In the genomic region with DNA sequence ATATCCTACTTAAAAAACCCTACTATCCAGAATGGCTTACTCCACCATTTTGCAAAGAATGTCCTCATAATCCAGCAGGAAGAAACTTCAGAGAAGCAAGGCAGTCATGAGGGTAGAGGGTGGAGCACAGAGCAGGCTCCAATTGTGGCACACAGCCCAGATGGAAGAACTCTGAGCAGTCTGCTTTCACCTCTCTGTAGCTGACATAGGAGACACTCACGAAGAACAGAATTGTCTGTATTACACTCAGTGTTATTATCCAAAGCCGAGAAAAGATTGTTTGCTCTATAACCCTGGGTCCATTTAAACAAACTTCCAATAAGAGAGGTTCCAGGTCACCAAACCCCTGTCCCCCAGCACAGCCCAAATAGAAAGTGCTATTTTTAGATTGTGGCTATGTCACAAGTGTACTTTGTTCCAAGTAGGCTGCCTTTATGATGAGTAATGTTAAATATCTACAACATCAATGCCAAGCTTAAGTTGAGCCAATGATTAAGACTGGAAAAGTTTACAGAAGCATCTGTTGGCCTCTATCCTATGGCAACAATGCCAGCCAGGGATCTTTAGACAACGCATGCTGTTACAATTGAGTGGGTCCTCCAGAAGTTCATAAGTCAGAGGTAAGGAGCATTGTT, we compare ENCODE assay signal across 10 mouse cellular contexts. TPM values are rescaled to one million over a fixed set of nuclear protein-coding genes. Genes with fewer than 3 reads are reported as not detected.
DNase-seq lines count a peak whose midpoint lies in the region; ATAC-seq and TF ChIP-seq lines count a peak whose summit lies in the region.
"Had no signal": no experiment of that assay in that cellular context is flagged by ENCODE, and none has a peak within 500 bp of the region (broad histone marks: within the 10 kb centered on the region; RNA-seq: fewer than 3 reads in every experiment).

No protein-coding gene starts in this region.

- no peak for ATAC-seq in heart, embryonic 12.5 days (ENCODE audit: insufficient number of reproducible peaks, low FRiP score)
- ATAC-seq: forebrain, postnatal 0 days had no signal

- H3ac ChIP-seq in C2C12 (ENCODE audit: control insufficient read depth, insufficient read length, low read depth), result no peak overlapping the region

- H3K9me3 ChIP-seq in heart, embryonic 12.5 days (replicated peaks), result 0 out of 2 replicates have a peak, but pooled peaks cover 5% of the 10 kb centered on the region
- no peaks in the 10 kb centered on the region for H3K9me3 ChIP-seq in hindbrain, embryonic 10.5 days
- H3K9me3 ChIP-seq in limb, embryonic 10.5 days (replicated peaks), result no peaks in the 10 kb centered on the region
- H3K9me3 ChIP-seq: limb, embryonic 12.5 days had no signal

- H3K4me3 ChIP-seq in C2C12 (ENCODE audit: insufficient read depth, poor library complexity, severe bottlenecking), result no peak overlapping the region
- no peak overlapping the region for H3K4me3 ChIP-seq in heart, embryonic 12.5 days
- no peak overlapping the region for H3K4me3 ChIP-seq in hindbrain, embryonic 10.5 days
- no peak overlapping the region for H3K4me3 ChIP-seq in limb, embryonic 10.5 days
- H3K4me3 ChIP-seq: limb, embryonic 12.5 days had no signal

- H3K36me3 ChIP-seq in C2C12 (ENCODE audit: control insufficient read depth, insufficient read depth), result peaks cover 3% of the 10 kb centered on the region
- H3K36me3 ChIP-seq in heart, embryonic 12.5 days, result peaks cover 4% of the 10 kb centered on the region; the same call in 1 of the 2 replicates
- peaks cover 7% of the 10 kb centered on the region; the same call in 1 of the 2 replicates for H3K36me3 ChIP-seq in hindbrain, embryonic 10.5 days
- H3K36me3 ChIP-seq in limb, embryonic 10.5 days, result no peaks in the 10 kb centered on the region
- H3K36me3 ChIP-seq: limb, embryonic 12.5 days had no signal

- H3K9ac ChIP-seq in heart, embryonic 12.5 days, result no peak overlapping the region
- H3K9ac ChIP-seq: forebrain, postnatal 0 days; limb, embryonic 12.5 days had no signal

- no peaks in the 10 kb centered on the region for H3K27me3 ChIP-seq in C2C12 (ENCODE audit: control insufficient read depth, insufficient read depth, insufficient read length)
- no peaks in the 10 kb centered on the region for H3K27me3 ChIP-seq in heart, embryonic 12.5 days (replicated peaks)
- H3K27me3 ChIP-seq in hindbrain, embryonic 10.5 days (ENCODE audit: insufficient read depth, poor library complexity, severe bottlenecking), result no peaks in the 10 kb centered on the region
- no peaks in the 10 kb centered on the region for H3K27me3 ChIP-seq in limb, embryonic 10.5 days (ENCODE audit: low read depth, poor library complexity, severe bottlenecking)
- H3K27me3 ChIP-seq: limb, embryonic 12.5 days had no signal

- H3K27ac ChIP-seq in heart, embryonic 12.5 days (ENCODE audit: poor library complexity, severe bottlenecking), result peak overlapping the region; percentile 68
- H3K27ac ChIP-seq in hindbrain, embryonic 10.5 days, result no peak overlapping the region
- no peak overlapping the region for H3K27ac ChIP-seq in limb, embryonic 10.5 days
- H3K27ac ChIP-seq: limb, embryonic 12.5 days had no signal

- peaks cover 23% of the 10 kb centered on the region for H3K4me1 ChIP-seq in heart, embryonic 12.5 days (replicated peaks)
- no peaks in the 10 kb centered on the region for H3K4me1 ChIP-seq in hindbrain, embryonic 10.5 days (replicated peaks)
- no peaks in the 10 kb centered on the region for H3K4me1 ChIP-seq in limb, embryonic 10.5 days
- H3K4me1 ChIP-seq: limb, embryonic 12.5 days had no signal

- TF ChIP-seq CTCF in C2C12 (IDR thresholded peaks at IDR 0.05; ENCODE audit: control insufficient read depth, insufficient read depth, insufficient read length), result no peak

- 65% methylated on average over 3 of the region's 3 CpGs for WGBS in heart, embryonic 12.5 days
- 93% methylated on average over 3 of the region's 3 CpGs for WGBS in hindbrain, embryonic 10.5 days
- WGBS in limb, embryonic 10.5 days, result 94% methylated on average over 3 of the region's 3 CpGs

- H3K79me2 ChIP-seq in C2C12 (ENCODE audit: control insufficient read depth, insufficient read depth), result peaks cover 89% of the 10 kb centered on the region

- DNase-seq in adrenal gland, postnatal 10 days, result peak; percentile 42
- DNase-seq in adrenal gland, postnatal 25 days, result no peak
- DNase-seq in lung, adult 18-20 months, result peak; percentile 49 to 64
- DNase-seq in hindbrain, embryonic 10.5 days (ENCODE audit: low spot score), result no peak
- no peak for DNase-seq in T-cell, adult 2 months (ENCODE audit: low spot score)
- no peak for DNase-seq in limb, embryonic 10.5 days (ENCODE audit: low spot score)
- DNase-seq: forebrain, postnatal 0 days had no signal

- peaks cover 61% of the 10 kb centered on the region for H3K79me3 ChIP-seq in C2C12 (ENCODE audit: low read depth)

- H3K4me2 ChIP-seq in heart, embryonic 12.5 days, result no peak overlapping the region; the same call in 1 of the 2 replicates
- H3K4me2 ChIP-seq: limb, embryonic 12.5 days had no signal

TF ChIP-seq in C2C12, 6 proteins besides CTCF, POLR2A, EP300 and RAD21:
- TF ChIP-seq MYOD1 (IDR thresholded peaks at IDR 0.05; ENCODE audit: control insufficient read depth, insufficient read length, low read depth) (peak; percentile 9), USF1 (IDR thresholded peaks at IDR 0.05; ENCODE audit: low read depth) (no peak), MAX (IDR thresholded peaks at IDR 0.05) (peak; percentile 34)

RNA-seq across cellular contexts. Expression of gene Large1, which starts 10.5 kb away (rescaled TPM):
- total RNA-seq in adrenal gland, postnatal 10 days (2021), result 10 to 100 TPM; 20.9 to 25.7 TPM
- total RNA-seq in adrenal gland, postnatal 25 days (2021), result 25.3 and 30.3 TPM in 2 replicates
- 9.5 TPM for polyA plus RNA-seq in C2C12 (2012; fragmentation: generic; extraction: Trizol)
- polyA plus RNA-seq in heart, embryonic 12.5 days (2016; fragmentation: Nextera tagmentation; extraction: Ambion mirVana), result 8.2 and 8.7 TPM in 2 replicates
- 6.7 and 7.3 TPM in 2 replicates for polyA plus RNA-seq in hindbrain, embryonic 10.5 days (2016; fragmentation: Nextera tagmentation; extraction: Ambion mirVana)
- polyA plus RNA-seq in limb, embryonic 10.5 days (2016; fragmentation: Nextera tagmentation; extraction: Ambion mirVana), result 4.2 and 5.6 TPM in 2 replicates

Comparison
In these comparisons a context has a peak if more than half of its experiments do, and no peak if none do; other contexts are left out.
1. DNase-seq: peak in adrenal gland, postnatal 10 days (single experiment) and lung, adult 18-20 months (2 of 2); none in adrenal gland, postnatal 25 days (single experiment), hindbrain, embryonic 10.5 days (single experiment), T-cell, adult 2 months (single experiment) and limb, embryonic 10.5 days (single experiment).